Mouse (Mus musculus) kidney, postnatal 25 days (tissue): ENCODE measurements around the gene Ints11.

Experiments
- DNase-seq, 2 experiments: peaks; one replicate each; pipeline ENCODE4 v3.0.0; 2021; ENCODE audit warnings: mixed read lengths in 2 of 2

The Ints11 gene

GRCm38 (mm10) chr4:155848434-155849095, 20.8 kb upstream of the Ints11 start:
- DNase-seq: peak; percentile 75 to 89

GRCm38 (mm10) chr4:155849391-155849790, 20.0 kb upstream of the Ints11 start:
- peak in 1 of 2 experiments; percentile 14 for DNase-seq

DNA sequence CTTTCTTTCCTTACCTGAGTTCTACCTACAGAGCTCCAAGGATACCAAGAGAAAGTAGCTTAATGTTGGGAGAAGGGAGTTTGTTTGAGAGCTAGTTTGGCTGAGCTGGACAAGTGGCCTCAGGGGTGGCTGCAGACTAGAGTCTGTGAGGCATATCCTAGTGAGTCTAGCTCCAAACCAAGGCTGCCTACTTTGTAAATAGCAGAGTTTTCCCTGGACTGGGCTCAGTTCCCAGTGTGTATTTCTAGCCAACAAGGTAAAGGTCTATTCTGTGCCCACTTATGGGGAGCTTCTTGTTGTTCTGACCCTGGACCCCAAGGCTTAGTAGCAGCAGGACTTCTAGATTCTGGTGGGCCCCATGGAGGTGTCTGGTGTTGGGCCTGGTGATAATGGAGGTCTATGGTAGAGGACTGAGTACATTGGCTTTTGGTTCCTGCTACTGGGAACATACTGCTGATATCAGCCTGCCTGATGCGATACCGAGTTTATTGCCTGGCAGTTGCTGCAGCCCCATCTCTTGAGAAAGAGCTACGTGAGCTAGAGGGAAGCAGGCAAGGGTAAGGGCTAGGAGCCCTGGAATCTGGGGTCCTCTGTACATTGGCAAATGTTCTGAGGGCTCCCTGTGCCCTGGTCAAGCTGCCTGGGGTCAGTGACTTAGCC, 19.4 kb upstream of the Ints11 start:
- peak; percentile 60 to 70 for DNase-seq

- DNase-seq: peak in 1 of 2 experiments; percentile 17
Measured at GRCm38 (mm10) chr4:155851368-155851767, 18.0 kb upstream of the Ints11 start.

GRCm38 (mm10) chr4:155851951-155852411, 17.4 kb upstream of the Ints11 start:
- DNase-seq: peak; percentile 73 to 87

GRCm38 (mm10) chr4:155853421-155853820, 15.9 kb upstream of the Ints11 start:
- peak in 1 of 2 experiments; percentile 41 for DNase-seq

- DNase-seq: peak in 1 of 2 experiments; percentile 51
Measured at GRCm38 (mm10) chr4:155854991-155855390, 14.4 kb upstream of the Ints11 start.

GRCm38 (mm10) chr4:155856071-155856470, 13.3 kb upstream of the Ints11 start:
- DNase-seq: peak in 1 of 2 experiments; percentile 27

- DNase-seq: no peak
Measured at GRCm38 (mm10) chr4:155856881-155857280, 12.5 kb upstream of the Ints11 start.

GRCm38 (mm10) chr4:155859318-155859717, 10.0 kb upstream of the Ints11 start:
- DNase-seq: peak; percentile 61 to 66

GRCm38 (mm10) chr4:155861787-155862186, 7.6 kb upstream of the Ints11 start:
- no peak for DNase-seq

GRCm38 (mm10) chr4:155863001-155863400, 6.3 kb upstream of the Ints11 start, which contains the start of gene Tas1r3:
TSS of gene Tas1r3 (minus strand) at chr4:155863362.
- no peak for DNase-seq

DNA sequence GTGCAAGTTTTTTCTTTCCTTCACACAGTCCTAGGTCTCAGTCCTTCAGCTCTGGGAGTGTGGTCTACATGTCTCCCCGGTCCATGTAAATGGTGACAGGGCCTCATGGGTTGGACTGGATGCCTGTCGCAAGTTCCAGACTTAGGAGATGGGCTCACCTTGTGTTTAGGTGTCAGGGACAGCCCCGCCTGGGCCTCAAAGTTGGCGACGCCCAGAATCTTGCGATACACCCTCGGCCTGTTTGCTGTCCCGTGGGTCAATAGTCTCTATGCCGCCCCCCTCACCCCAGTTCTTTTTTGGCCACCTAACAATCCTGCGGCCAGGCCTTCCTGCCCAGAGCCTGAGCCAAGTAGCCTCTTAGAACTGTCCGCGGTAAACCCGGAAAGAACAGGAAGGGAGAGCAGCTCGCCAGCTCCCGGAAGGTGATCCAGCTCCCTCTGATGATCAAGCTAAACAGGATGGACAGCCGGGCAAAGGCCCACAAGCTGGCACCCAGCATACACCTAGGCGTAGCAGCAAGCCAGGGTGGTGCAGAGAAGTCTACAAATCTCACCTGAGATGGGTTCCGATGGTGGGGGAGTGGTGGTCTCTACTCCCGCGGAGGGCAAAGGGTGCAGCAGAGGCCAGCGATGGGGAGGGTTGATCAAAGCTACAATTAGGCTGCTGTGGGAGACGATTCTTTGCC, 590 bp upstream of the Ints11 start:
- peak; percentile 51 to 70 for DNase-seq

DNA sequence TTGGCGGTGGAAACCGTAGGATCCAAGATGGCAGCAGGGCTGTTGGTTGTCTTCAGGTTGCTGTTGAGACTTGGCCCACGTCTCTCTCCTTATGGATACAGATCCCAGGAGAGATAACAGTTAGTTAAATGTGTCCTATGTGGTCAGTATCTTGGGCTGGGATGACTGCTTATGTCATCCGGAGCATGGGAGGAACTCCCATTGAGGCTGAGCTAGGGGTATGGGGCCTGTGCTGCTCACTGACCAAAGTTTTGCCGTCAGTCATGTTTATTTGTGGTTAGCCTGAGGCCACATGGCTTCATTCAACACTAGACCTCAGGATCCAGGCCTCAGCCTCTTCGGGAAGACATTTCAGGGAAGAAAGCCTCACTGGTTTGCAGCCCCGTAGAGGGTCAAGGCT, 2.1 kb downstream of the Ints11 start:
- DNase-seq: no peak

GRCm38 (mm10) chr4:155883587-155883986, 14.2 kb downstream of the Ints11 start:
- peak in 1 of 2 experiments; percentile 36 for DNase-seq

GRCm38 (mm10) chr4:155886330-155886729, 17.0 kb downstream of the Ints11 start:
- no peak for DNase-seq

DNA sequence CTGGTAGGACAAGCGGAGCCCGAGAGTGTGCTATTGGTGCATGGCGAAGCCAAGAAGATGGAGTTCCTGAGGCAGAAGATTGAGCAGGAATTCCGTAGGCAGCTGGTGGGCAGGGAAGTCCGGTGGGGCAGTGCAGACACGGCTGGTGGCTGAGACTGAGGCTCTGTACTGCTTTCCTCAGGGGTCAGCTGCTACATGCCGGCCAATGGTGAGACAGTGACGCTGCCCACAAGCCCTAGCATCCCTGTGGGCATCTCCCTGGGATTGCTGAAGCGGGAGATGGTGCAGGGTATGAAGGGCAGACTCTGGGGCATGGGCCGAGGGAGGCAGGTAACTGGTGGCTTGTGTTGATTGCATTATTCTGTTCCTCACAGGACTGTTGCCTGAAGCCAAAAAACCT, 18.3 kb downstream of the Ints11 start:
- peak in 1 of 2 experiments; percentile 31 for DNase-seq

DNA sequence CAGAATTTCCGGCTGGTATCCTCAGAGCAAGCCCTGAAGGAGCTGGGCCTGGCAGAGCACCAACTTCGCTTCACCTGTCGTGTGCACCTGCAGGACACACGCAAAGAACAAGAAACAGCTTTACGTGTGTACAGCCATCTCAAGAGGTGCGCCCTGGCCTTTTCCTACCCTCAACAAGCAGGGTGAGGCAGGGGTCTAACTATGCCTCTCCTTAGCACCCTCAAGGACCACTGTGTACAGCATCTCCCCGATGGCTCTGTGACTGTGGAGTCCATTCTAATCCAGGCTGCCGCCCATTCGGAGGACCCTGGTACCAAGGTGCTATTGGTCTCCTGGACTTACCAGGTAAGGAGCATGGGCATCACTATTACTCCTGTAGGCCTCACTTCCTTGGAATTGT, 18.8 kb downstream of the Ints11 start:
- peak in 1 of 2 experiments; percentile 26 for DNase-seq

GRCm38 (mm10) chr4:155889316-155889715, 20.0 kb downstream of the Ints11 start:
- DNase-seq: peak in 1 of 2 experiments; percentile 26

- DNase-seq: peak; percentile 30 to 55
Measured at GRCm38 (mm10) chr4:155891011-155891471, 21.7 kb downstream of the Ints11 start.

DNA sequence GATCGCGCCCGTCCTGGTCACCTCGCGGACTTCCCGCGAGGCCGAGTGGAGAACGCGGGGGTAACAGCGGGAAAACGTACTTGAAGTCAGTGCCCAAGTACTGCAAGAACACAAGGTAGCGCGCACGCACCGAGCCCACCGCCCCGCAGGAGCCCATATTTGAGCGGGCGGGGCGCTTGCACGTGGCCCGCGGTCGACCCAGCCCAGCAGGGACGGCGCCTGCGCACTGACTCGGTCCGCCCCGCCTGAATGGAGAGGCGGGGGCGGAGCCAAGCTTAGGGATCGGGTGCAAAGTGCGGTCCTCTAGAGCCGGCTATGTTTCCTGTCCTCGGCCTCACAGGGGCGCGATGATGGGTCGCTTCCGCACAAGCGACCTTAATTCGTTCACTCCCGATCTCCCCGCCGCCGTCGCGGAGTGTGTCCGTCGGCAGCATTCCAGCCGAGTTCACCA, 22.2 kb downstream of the Ints11 start, which contains the start of the genes Pusl1 and Acap3:
Pusl1 (minus strand) TSS at position 231 of the 451 bp plus-strand sequence.
Acap3 (plus strand) TSS at position 272 of the 451 bp plus-strand sequence.
- peak; percentile 97 to 99 for DNase-seq

DNA sequence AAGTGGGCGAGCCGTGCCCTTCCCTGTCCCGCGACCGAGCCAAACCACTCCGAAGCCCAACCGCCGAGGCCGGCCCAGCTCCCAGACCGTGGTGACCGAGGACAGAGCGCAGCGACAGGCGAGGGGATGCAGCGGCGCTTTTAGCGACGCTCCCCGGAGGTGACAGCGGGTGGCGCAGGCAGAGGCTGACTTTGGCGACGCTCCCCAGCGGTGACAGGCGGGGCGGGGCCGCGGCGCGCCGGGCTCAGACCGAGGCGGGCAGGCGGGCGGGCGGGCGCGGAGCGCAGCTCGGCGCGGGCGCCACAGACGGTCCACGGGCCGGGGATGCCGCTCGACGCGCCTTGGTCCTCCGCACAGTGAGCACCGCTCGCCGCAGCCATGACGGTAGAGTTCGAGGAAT, 22.7 kb downstream of the Ints11 start:
- DNase-seq: peak; percentile 84 to 92
